Comparison of ENCODE assay signal across 8 mouse cellular contexts in the genomic region with DNA sequence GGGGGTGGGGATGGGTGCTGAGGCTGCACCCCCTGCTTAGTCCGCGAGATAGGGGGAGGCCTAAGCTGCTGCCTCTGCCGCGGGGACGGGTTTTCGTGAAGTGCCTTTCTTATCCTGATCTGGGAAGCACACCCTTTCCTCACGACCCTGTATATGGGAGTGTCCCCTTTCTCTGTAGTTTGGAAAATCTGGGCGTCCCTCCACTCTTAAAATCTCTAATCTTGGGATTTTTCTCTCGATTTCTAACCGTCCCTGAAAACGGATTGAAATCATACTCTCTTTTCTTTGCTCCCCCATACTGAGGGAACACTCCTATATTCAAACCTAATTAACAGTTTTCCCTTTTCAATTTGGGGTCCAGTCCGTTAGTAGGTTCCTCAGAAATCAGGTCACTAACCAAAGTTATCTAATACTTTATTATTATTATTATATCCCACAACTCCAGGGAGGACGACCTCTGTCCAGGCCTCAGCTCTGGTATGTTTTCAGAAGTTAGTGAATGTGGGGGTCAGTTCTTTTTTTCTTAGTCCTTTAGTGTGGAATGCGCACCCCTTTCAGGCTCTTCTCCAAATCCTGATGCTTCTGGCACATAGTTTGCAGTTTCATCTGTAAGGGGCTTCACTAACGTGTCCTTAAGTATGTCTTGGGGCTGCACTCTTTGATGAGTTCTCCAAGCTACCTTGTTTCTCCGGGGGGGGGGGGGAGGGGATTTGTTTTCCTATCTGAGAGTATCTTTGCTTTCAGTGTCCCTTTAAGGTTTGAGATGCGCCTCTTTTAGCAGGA. TPM values are rescaled to one million over a fixed set of nuclear protein-coding genes. Genes with fewer than 3 reads are reported as not detected.
DNase-seq lines count a peak whose midpoint lies in the region; ATAC-seq and TF ChIP-seq lines count a peak whose summit lies in the region.

No protein-coding gene starts in this region.

- no peak for TF ChIP-seq EP300 in CH12.LX (IDR thresholded peaks at IDR 0.05; ENCODE audit: low read length)
- no peak for TF ChIP-seq EP300 in liver, postnatal 0 days (IDR thresholded peaks at IDR 0.05; ENCODE audit: low read depth)

- peaks cover 0 to 11% of the 10 kb centered on the region in 2 experiments for H3K36me3 ChIP-seq in CH12.LX (replicated peaks in 1 of 2; ENCODE audit: control insufficient read depth in 1 of 2, insufficient read depth in 1 of 2, low read length in 1 of 2)
- H3K36me3 ChIP-seq in forebrain, postnatal 0 days (ENCODE audit: insufficient read depth): 0 out of 2 replicates have a peak, but pooled peaks cover 4% of the 10 kb centered on the region
- H3K36me3 ChIP-seq in liver, postnatal 0 days (replicated peaks; ENCODE audit: insufficient read depth, low read length): no peaks in the 10 kb centered on the region

- ATAC-seq in forebrain, postnatal 0 days: peak; percentile 26
- ATAC-seq in liver, postnatal 0 days: no peak
- ATAC-seq in megakaryocyte-erythroid progenitor cell, adult 5-6 weeks (replicated peaks; ENCODE audit: low FRiP score, low TSS enrichment, poor library complexity, severe bottlenecking): no peak

- H3K4me3 ChIP-seq in CH12.LX (replicated peaks in 1 of 3; ENCODE audit: low read depth in 2 of 3, low read length in 2 of 3, poor library complexity in 1 of 3): peak overlapping the region; percentile 73 to 95 (median 81)
- H3K4me3 ChIP-seq in forebrain, postnatal 0 days (ENCODE audit: low read depth, low read length): peak overlapping the region; percentile 80
- H3K4me3 ChIP-seq in liver, postnatal 0 days (ENCODE audit: low read depth, low read length): peak overlapping the region; percentile 65

- no peaks in the 10 kb centered on the region for H3K9me3 ChIP-seq in CH12.LX (replicated peaks; ENCODE audit: low read length)
- H3K9me3 ChIP-seq in forebrain, postnatal 0 days (ENCODE audit: low read length): no peaks in the 10 kb centered on the region
- no peaks in the 10 kb centered on the region for H3K9me3 ChIP-seq in liver, postnatal 0 days (ENCODE audit: low read length)

- peaks cover 54% of the 10 kb centered on the region for H3K79me2 ChIP-seq in CH12.LX (replicated peaks; ENCODE audit: control insufficient read depth, extremely low read depth, insufficient read depth, poor library complexity, severe bottlenecking)

- in situ Hi-C loops in CH12.LX (cut with MboI; ENCODE audit: low pct_ligation_motif_present, low pct_unique_long_range_greater_than_20kb, low sequenced_read_pairs): no loop called here

- H3K4me2 ChIP-seq in CH12.LX (ENCODE audit: insufficient read depth, low read depth, poor library complexity, severe bottlenecking): peak overlapping the region; percentile 97
- H3K4me2 ChIP-seq in forebrain, postnatal 0 days (ENCODE audit: low read depth): peak overlapping the region; percentile 47
- peak overlapping the region; percentile 96 for H3K4me2 ChIP-seq in liver, postnatal 0 days (ENCODE audit: low read depth, low read length)

- peaks cover 10 to 40% of the 10 kb centered on the region in 2 experiments; a peak in 3 of 4 replicates for H3K4me1 ChIP-seq in CH12.LX (ENCODE audit: control insufficient read depth in 1 of 2, insufficient read depth in 2 of 2)
- peaks cover 7% of the 10 kb centered on the region; the same call in 1 of the 2 replicates for H3K4me1 ChIP-seq in forebrain, postnatal 0 days (ENCODE audit: insufficient read depth)
- peaks cover 31% of the 10 kb centered on the region for H3K4me1 ChIP-seq in liver, postnatal 0 days (ENCODE audit: insufficient read depth)

- WGBS in forebrain, postnatal 0 days: 3% methylated on average over 17 of the region's 17 CpGs
- WGBS in liver, postnatal 0 days (ENCODE audit: insufficient replicate concordance): 3% methylated on average over 17 of the region's 17 CpGs

- no peak for TF ChIP-seq POLR2A in CH12.LX (IDR thresholded peaks at IDR 0.05; ENCODE audit: low read depth, low read length)

- intact Hi-C loops in left cerebral cortex, postnatal 36 days (cut with DNase I): loop anchor here (5.0 kb wide), 1 partner anchor 60 kb away; no protein-coding TSS in a partner anchor

- no peak for TF ChIP-seq CTCF in CH12.LX (conservative IDR thresholded peaks at IDR 0.05 in 1 of 2, IDR thresholded peaks at IDR 0.05 in 1 of 2; ENCODE audit: low read depth in 2 of 2, low read length in 2 of 2)
- no peak for TF ChIP-seq CTCF in forebrain, postnatal 0 days (IDR thresholded peaks at IDR 0.05; ENCODE audit: low read depth)
- TF ChIP-seq CTCF in liver, postnatal 0 days (IDR thresholded peaks at IDR 0.05; ENCODE audit: low read depth): no peak

- dilution Hi-C loops in CH12.LX (cut with MboI; ENCODE audit: extremely low pct_ligation_motif_present, extremely low pct_unique_long_range_greater_than_20kb, low sequenced_read_pairs): no loop called here

- no peak for TF ChIP-seq RAD21 in CH12.LX (IDR thresholded peaks at IDR 0.05; ENCODE audit: low read depth, low read length)

- no peaks in the 10 kb centered on the region for H3K27me3 ChIP-seq in CH12.LX (replicated peaks)
- H3K27me3 ChIP-seq in forebrain, postnatal 0 days (ENCODE audit: insufficient read depth, low read length): no peaks in the 10 kb centered on the region
- no peaks in the 10 kb centered on the region for H3K27me3 ChIP-seq in liver, postnatal 0 days (ENCODE audit: insufficient read depth, low read length)

- H3K9ac ChIP-seq in CH12.LX (ENCODE audit: insufficient read depth, low read depth): peak overlapping the region; percentile 92
- peak overlapping the region; percentile 90 for H3K9ac ChIP-seq in forebrain, postnatal 0 days
- peak overlapping the region; percentile 80 for H3K9ac ChIP-seq in liver, postnatal 0 days (replicated peaks)

- H3K27ac ChIP-seq in CH12.LX (ENCODE audit: insufficient read depth, low read depth): peak overlapping the region; percentile 84
- peak overlapping the region; percentile 99 for H3K27ac ChIP-seq in forebrain, postnatal 0 days (ENCODE audit: low read depth, low read length)
- H3K27ac ChIP-seq in liver, postnatal 0 days (ENCODE audit: low read depth): peak overlapping the region; percentile 98

- DNase-seq in heart, adult 11 months: peak; percentile 92
- no peak for DNase-seq in heart, adult 8-10 months (ENCODE audit: low spot score)
- DNase-seq in CH12.LX (ENCODE audit: extremely low read depth): no peak
- no peak for DNase-seq in forebrain, postnatal 0 days
- no peak for DNase-seq in liver, postnatal 0 days
- no peak for DNase-seq in left cerebral cortex, postnatal 36 days (ENCODE audit: low spot score in 2 of 2)
- DNase-seq in right cerebral cortex, postnatal 10 days (ENCODE audit: low spot score in 2 of 2): no peak

TF ChIP-seq in CH12.LX, 34 proteins besides CTCF, POLR2A, EP300 and RAD21:
- TF ChIP-seq SIN3A (IDR thresholded peaks at IDR 0.05; ENCODE audit: low read length) (peak; percentile 54; the same call in 1 of the 2 replicates), MAFK (IDR thresholded peaks at IDR 0.05; ENCODE audit: insufficient replicate concordance, low read length) (no peak)

RNA-seq across cellular contexts. Expression of gene Phf20, which starts 1.1 kb away (rescaled TPM):
- 10 to 100 TPM; 13.5 to 25.1 (median 19.2) TPM for total RNA-seq in heart, adult 8-10 months (2022)
- total RNA-seq in CH12.LX (2012; rRNA removed) (15.2 and 17.6 TPM in 2 replicates), CH12.LX (2014; rRNA removed) (11.7 and 14.4 TPM in 2 replicates)
- 13.3 and 18.4 TPM in 2 replicates for polyA plus RNA-seq in CH12.LX (2012; ENCODE audit: insufficient read length, low read depth)
- total RNA-seq in forebrain, postnatal 0 days (2014; rRNA removed): 45.9 and 57.1 TPM in 2 replicates
- 111 and 148 TPM in 2 replicates for polyA plus RNA-seq in forebrain, postnatal 0 days (2015; fragmentation: Nextera tagmentation; extraction: Ambion mirVana)
- 11.7 and 15.0 TPM in 2 replicates for polyA plus RNA-seq in liver, postnatal 0 days (2015; fragmentation: Nextera tagmentation; extraction: Ambion mirVana)
- total RNA-seq in megakaryocyte-erythroid progenitor cell, adult 5-6 weeks (2014; fragmentation: Nextera tagmentation): 29.2 and 31.5 TPM in 2 replicates
- 56.1 and 84.1 TPM in 2 replicates for total RNA-seq in megakaryocyte-erythroid progenitor cell, adult 5-6 weeks (2017)
- total RNA-seq in left cerebral cortex, postnatal 36 days (2021): 10 to 100 TPM; 68.9 to 77.7 TPM

RNA-seq across cellular contexts. Expression of gene Rbm39, which starts 17.3 kb away (rescaled TPM):
- 100 to 1,000 TPM; 107 to 140 (median 123) TPM for total RNA-seq in heart, adult 8-10 months (2022)
- total RNA-seq in CH12.LX (2012; rRNA removed) (212 and 232 TPM in 2 replicates), CH12.LX (2014; rRNA removed) (417 and 491 TPM in 2 replicates)
- polyA plus RNA-seq in CH12.LX (2012; ENCODE audit: insufficient read length, low read depth): 376 and 400 TPM in 2 replicates
- 332 and 415 TPM in 2 replicates for total RNA-seq in forebrain, postnatal 0 days (2014; rRNA removed)
- 412 and 413 TPM in 2 replicates for polyA plus RNA-seq in forebrain, postnatal 0 days (2015; fragmentation: Nextera tagmentation; extraction: Ambion mirVana)
- polyA plus RNA-seq in liver, postnatal 0 days (2015; fragmentation: Nextera tagmentation; extraction: Ambion mirVana): 228 and 239 TPM in 2 replicates
- total RNA-seq in megakaryocyte-erythroid progenitor cell, adult 5-6 weeks (2014; fragmentation: Nextera tagmentation): 370 and 390 TPM in 2 replicates
- total RNA-seq in megakaryocyte-erythroid progenitor cell, adult 5-6 weeks (2017): 690 and 765 TPM in 2 replicates
- 100 to 1,000 TPM; 223 to 344 TPM for total RNA-seq in left cerebral cortex, postnatal 36 days (2021)

RNA-seq across cellular contexts. Expression of gene Nfs1, which starts 53.3 kb away (rescaled TPM):
- total RNA-seq in heart, adult 8-10 months (2022): 100 to 1,000 TPM; 104 to 115 (median 107) TPM
- total RNA-seq in CH12.LX (2012; rRNA removed) (58.6 and 60.6 TPM in 2 replicates), CH12.LX (2014; rRNA removed) (68.8 and 72.1 TPM in 2 replicates)
- 49.2 and 51.3 TPM in 2 replicates for polyA plus RNA-seq in CH12.LX (2012; ENCODE audit: insufficient read length, low read depth)
- total RNA-seq in forebrain, postnatal 0 days (2014; rRNA removed): 41.9 and 42.7 TPM in 2 replicates
- 41.2 and 48.6 TPM in 2 replicates for polyA plus RNA-seq in forebrain, postnatal 0 days (2015; fragmentation: Nextera tagmentation; extraction: Ambion mirVana)
- 38.9 and 40.2 TPM in 2 replicates for polyA plus RNA-seq in liver, postnatal 0 days (2015; fragmentation: Nextera tagmentation; extraction: Ambion mirVana)
- 82.6 and 85.5 TPM in 2 replicates for total RNA-seq in megakaryocyte-erythroid progenitor cell, adult 5-6 weeks (2014; fragmentation: Nextera tagmentation)
- 58.6 and 61.5 TPM in 2 replicates for total RNA-seq in megakaryocyte-erythroid progenitor cell, adult 5-6 weeks (2017)
- 10 to 100 TPM; 39.2 to 40.4 TPM for total RNA-seq in left cerebral cortex, postnatal 36 days (2021)

RNA-seq across cellular contexts. Expression of gene Romo1, which starts 53.5 kb away (rescaled TPM):
- total RNA-seq in heart, adult 8-10 months (2022): 100 to 1,000 TPM; 303 to 403 (median 332) TPM
- total RNA-seq in CH12.LX (2012; rRNA removed) (292 and 319 TPM in 2 replicates), CH12.LX (2014; rRNA removed) (110 and 130 TPM in 2 replicates)
- polyA plus RNA-seq in CH12.LX (2012; ENCODE audit: insufficient read length, low read depth): 255 and 303 TPM in 2 replicates
- 91.3 and 132 TPM in 2 replicates for total RNA-seq in forebrain, postnatal 0 days (2014; rRNA removed)
- 529 and 662 TPM in 2 replicates for polyA plus RNA-seq in forebrain, postnatal 0 days (2015; fragmentation: Nextera tagmentation; extraction: Ambion mirVana)
- polyA plus RNA-seq in liver, postnatal 0 days (2015; fragmentation: Nextera tagmentation; extraction: Ambion mirVana): 292 and 295 TPM in 2 replicates
- total RNA-seq in megakaryocyte-erythroid progenitor cell, adult 5-6 weeks (2014; fragmentation: Nextera tagmentation): 197 and 326 TPM in 2 replicates
- 12.3 and 18.2 TPM in 2 replicates for total RNA-seq in megakaryocyte-erythroid progenitor cell, adult 5-6 weeks (2017)
- 100 to 1,000 TPM; 143 to 169 TPM for total RNA-seq in left cerebral cortex, postnatal 36 days (2021)

Comparison
In these comparisons a context has a peak if more than half of its experiments do, and no peak if none do; other contexts are left out.
1. H3K4me2 ChIP-seq: peak in every context shown above with its lines; median percentile 97 in CH12.LX; 96 in liver, postnatal 0 days; 47 in forebrain, postnatal 0 days.